Mouse (Mus musculus) adrenal gland, postnatal 25 days (tissue): Measurements from ENCODE around the gene Zic4. TPM values are rescaled to one million over a fixed set of nuclear protein-coding genes. Genes with fewer than 3 reads are reported as not detected.
A peak's percentile ranks its signal among the peaks of the same experiment; 100 is the strongest.

ENCODE experiments used
- DNase-seq: peaks from one replicate; pipeline ENCODE4 v3.0.0; 2021; ENCODE audit warnings: mixed read lengths
- total RNA-seq: library from RNA; stranded (reverse); gene quantifications from 2 replicates; pipeline ENCODE4 v1.2.3, GENCODE M21; 2021

The Zic4 gene
- total RNA-seq, 1 experiment from 2014 or later, result not detected

- no peak for DNase-seq
These were observed 18.3 kb downstream of the Zic4 start for GRCm38 (mm10) chr9:91380458-91380914.

- peak; percentile 30 for DNase-seq
These were observed 19.3 kb downstream of the Zic4 start for GRCm38 (mm10) chr9:91381284-91382110.

GRCm38 (mm10) chr9:91382111-91382379, 19.8 kb downstream of the Zic4 start:
- no peak for DNase-seq

- DNase-seq, result no peak
These were observed 20.4 kb downstream of the Zic4 start for GRCm38 (mm10) chr9:91382471-91383255.

GRCm38 (mm10) chr9:91383441-91384135, 21.4 kb downstream of the Zic4 start:
- DNase-seq, result no peak

GRCm38 (mm10) chr9:91384136-91384500, 21.9 kb downstream of the Zic4 start:
- no peak for DNase-seq

- DNase-seq, result no peak
These were observed 22.7 kb downstream of the Zic4 start for GRCm38 (mm10) chr9:91384693-91385560.

GRCm38 (mm10) chr9:91385561-91386430, 23.6 kb downstream of the Zic4 start:
- no peak for DNase-seq

- DNase-seq, result no peak
These were observed 24.3 kb downstream of the Zic4 start for GRCm38 (mm10) chr9:91386502-91386890.

GRCm38 (mm10) chr9:91386891-91387739, 24.9 kb downstream of the Zic4 start:
- DNase-seq, result no peak

- DNase-seq, result no peak
These were observed 25.5 kb downstream of the Zic4 start for GRCm38 (mm10) chr9:91387740-91388080.

GRCm38 (mm10) chr9:91388173-91388572, 26.0 kb downstream of the Zic4 start:
- DNase-seq, result no peak

GRCm38 (mm10) chr9:91393376-91394068, 31.3 kb downstream of the Zic4 start:
- no peak for DNase-seq

- no peak for DNase-seq
These were observed 32.0 kb downstream of the Zic4 start for GRCm38 (mm10) chr9:91394211-91394646.

GRCm38 (mm10) chr9:91395066-91395772, 33.0 kb downstream of the Zic4 start:
- no peak for DNase-seq

- no peak for DNase-seq
These were observed 37.8 kb downstream of the Zic4 start for GRCm38 (mm10) chr9:91399976-91400375.

GRCm38 (mm10) chr9:91400482-91401093, 38.4 kb downstream of the Zic4 start:
- no peak for DNase-seq

GRCm38 (mm10) chr9:91401471-91401870, 39.3 kb downstream of the Zic4 start:
- no peak for DNase-seq
